16 mouse cellular contexts compared by ENCODE assay signal in genomic region chr8:104375959-104376358, GRCm38 (mm10). TPM values are rescaled to one million over a fixed set of nuclear protein-coding genes. Genes with fewer than 3 reads are reported as not detected.
DNase-seq lines count a peak whose midpoint lies in the region; ATAC-seq and TF ChIP-seq lines count a peak whose summit lies in the region.
"Had no signal": no experiment of that assay in that cellular context is flagged by ENCODE, and none has a peak within 500 bp of the region (broad histone marks: within the 10 kb centered on the region; RNA-seq: fewer than 3 reads in every experiment).

No protein-coding gene starts in this region.

- peak overlapping the region; percentile 91 for H3K27ac ChIP-seq in heart, postnatal 0 days (ENCODE audit: low read depth)
- no peak overlapping the region for H3K27ac ChIP-seq in neural tube, embryonic 13.5 days (replicated peaks)
- H3K27ac ChIP-seq in neural tube, embryonic 15.5 days (replicated peaks), result no peak overlapping the region
- peak overlapping the region; percentile 26 for H3K27ac ChIP-seq in liver, embryonic 13.5 days
- H3K27ac ChIP-seq: macrophage had no signal

- TF ChIP-seq EP300 in heart, postnatal 0 days (IDR thresholded peaks at IDR 0.05; ENCODE audit: low read depth), result no peak

- DNase-seq in heart, postnatal 0 days (ENCODE audit: low spot score), result no peak
- no peak for DNase-seq in heart, postnatal 14 days
- no peak for DNase-seq in liver, embryonic 13.5 days
- no peak for DNase-seq in spleen, postnatal 36 days (ENCODE audit: low spot score in 2 of 2)
- DNase-seq in cerebellum, postnatal 25 days, result no peak
- DNase-seq: cerebellum, postnatal 10 days had no signal

- no peak overlapping the region for H3K9ac ChIP-seq in heart, postnatal 0 days (replicated peaks; ENCODE audit: low read depth, low read length)
- 0 out of 2 replicates have a peak overlapping the region, but pooled peaks have one; percentile 31 for H3K9ac ChIP-seq in neural tube, embryonic 13.5 days
- no peak overlapping the region for H3K9ac ChIP-seq in neural tube, embryonic 15.5 days (replicated peaks)
- H3K9ac ChIP-seq in liver, embryonic 13.5 days, result no peak overlapping the region

- 62% methylated on average over 5 of the region's 5 CpGs for WGBS in heart, postnatal 0 days
- WGBS in neural tube, embryonic 13.5 days, result 58% methylated on average over 5 of the region's 5 CpGs
- 39% methylated on average over 5 of the region's 5 CpGs for WGBS in neural tube, embryonic 15.5 days
- 42% methylated on average over 5 of the region's 5 CpGs for WGBS in liver, embryonic 13.5 days (ENCODE audit: insufficient replicate concordance)

- no peaks in the 10 kb centered on the region for H3K27me3 ChIP-seq in heart, postnatal 0 days (ENCODE audit: control insufficient read depth, insufficient read depth, low read length)
- H3K27me3 ChIP-seq in neural tube, embryonic 13.5 days, result no peaks in the 10 kb centered on the region
- no peaks in the 10 kb centered on the region for H3K27me3 ChIP-seq in neural tube, embryonic 15.5 days (replicated peaks)
- H3K27me3 ChIP-seq in liver, embryonic 13.5 days, result no peaks in the 10 kb centered on the region

- 0 out of 2 replicates have a peak, but pooled peaks cover 3% of the 10 kb centered on the region for H3K36me3 ChIP-seq in heart, postnatal 0 days (replicated peaks; ENCODE audit: control insufficient read depth, insufficient read depth, low read length)
- no peaks in the 10 kb centered on the region for H3K36me3 ChIP-seq in neural tube, embryonic 13.5 days
- no peaks in the 10 kb centered on the region for H3K36me3 ChIP-seq in neural tube, embryonic 15.5 days
- H3K36me3 ChIP-seq in liver, embryonic 13.5 days, result no peaks in the 10 kb centered on the region

- intact Hi-C loops in heart, postnatal 14 days (cut with DNase I), result no loop called here

- H3K9me3 ChIP-seq in heart, postnatal 0 days (replicated peaks; ENCODE audit: control insufficient read depth, low read length), result no peaks in the 10 kb centered on the region
- H3K9me3 ChIP-seq in neural tube, embryonic 13.5 days, result no peaks in the 10 kb centered on the region
- H3K9me3 ChIP-seq in neural tube, embryonic 15.5 days (replicated peaks), result no peaks in the 10 kb centered on the region
- H3K9me3 ChIP-seq in liver, embryonic 13.5 days (replicated peaks), result no peaks in the 10 kb centered on the region

- no peak for ATAC-seq in heart, postnatal 0 days (ENCODE audit: insufficient read depth, low read depth)
- no peak for ATAC-seq in neural tube, embryonic 13.5 days (ENCODE audit: low read depth)
- ATAC-seq in neural tube, embryonic 15.5 days (ENCODE audit: low FRiP score), result no peak
- ATAC-seq in liver, embryonic 13.5 days (ENCODE audit: low read depth), result peak; percentile 15; the same call in 1 of the 2 replicates

- H3K4me2 ChIP-seq in heart, postnatal 0 days (ENCODE audit: low read depth, low read length), result no peak overlapping the region
- no peak overlapping the region for H3K4me2 ChIP-seq in neural tube, embryonic 13.5 days
- H3K4me2 ChIP-seq in neural tube, embryonic 15.5 days, result no peak overlapping the region
- H3K4me2 ChIP-seq in liver, embryonic 13.5 days, result no peak overlapping the region

- H3K4me1 ChIP-seq in heart, postnatal 0 days (ENCODE audit: control insufficient read depth, insufficient read depth), result peaks cover 20% of the 10 kb centered on the region
- peaks cover 27% of the 10 kb centered on the region for H3K4me1 ChIP-seq in neural tube, embryonic 13.5 days (replicated peaks)
- peaks cover 27% of the 10 kb centered on the region for H3K4me1 ChIP-seq in neural tube, embryonic 15.5 days
- H3K4me1 ChIP-seq in liver, embryonic 13.5 days (replicated peaks), result peaks cover 17% of the 10 kb centered on the region

- TF ChIP-seq CTCF in heart, postnatal 0 days (IDR thresholded peaks at IDR 0.05; ENCODE audit: low read depth), result no peak

- no peak overlapping the region for H3K4me3 ChIP-seq in heart, postnatal 0 days (ENCODE audit: low read depth, low read length)
- H3K4me3 ChIP-seq in neural tube, embryonic 13.5 days, result no peak overlapping the region
- no peak overlapping the region for H3K4me3 ChIP-seq in neural tube, embryonic 15.5 days (replicated peaks)
- no peak overlapping the region for H3K4me3 ChIP-seq in liver, embryonic 13.5 days (replicated peaks)
- H3K4me3 ChIP-seq: erythroblast, embryonic 14.5 days had no signal

RNA-seq across cellular contexts. Expression of gene Cmtm4, which starts 19.6 kb away (rescaled TPM):
- 10.2 and 13.4 TPM in 2 replicates for total RNA-seq in heart, postnatal 0 days (2014; rRNA removed; ENCODE audit: low replicate concordance)
- 1.2 TPM in 2 replicates for polyA plus RNA-seq in heart, postnatal 0 days (2015; fragmentation: Nextera tagmentation; extraction: Ambion mirVana)
- total RNA-seq in heart, postnatal 14 days (2021), result 10 to 100 TPM; 12.1 to 13.6 TPM
- 1.6 and 1.9 TPM in 2 replicates for polyA plus RNA-seq in neural tube, embryonic 13.5 days (2015; fragmentation: Nextera tagmentation; extraction: Ambion mirVana)
- polyA plus RNA-seq in neural tube, embryonic 15.5 days (2015; fragmentation: Nextera tagmentation; extraction: Ambion mirVana), result 2.4 and 2.6 TPM in 2 replicates
- polyA plus RNA-seq in liver, embryonic 13.5 days (2015; fragmentation: Nextera tagmentation; extraction: Ambion mirVana), result 0.40 and 0.56 TPM in 2 replicates

RNA-seq across cellular contexts. Expression of gene Cmtm3, which starts 36.7 kb away (rescaled TPM):
- total RNA-seq in heart, postnatal 0 days (2014; rRNA removed; ENCODE audit: low replicate concordance), result 22.3 and 29.0 TPM in 2 replicates
- 64.6 and 65.2 TPM in 2 replicates for polyA plus RNA-seq in heart, postnatal 0 days (2015; fragmentation: Nextera tagmentation; extraction: Ambion mirVana)
- total RNA-seq in heart, postnatal 14 days (2021), result 10 to 100 TPM; 31.4 to 31.5 TPM
- polyA plus RNA-seq in neural tube, embryonic 13.5 days (2015; fragmentation: Nextera tagmentation; extraction: Ambion mirVana), result 54.3 and 60.0 TPM in 2 replicates
- polyA plus RNA-seq in neural tube, embryonic 15.5 days (2015; fragmentation: Nextera tagmentation; extraction: Ambion mirVana), result 38.9 and 57.6 TPM in 2 replicates
- 20.9 and 23.5 TPM in 2 replicates for polyA plus RNA-seq in liver, embryonic 13.5 days (2015; fragmentation: Nextera tagmentation; extraction: Ambion mirVana)

RNA-seq across cellular contexts. Expression of gene Cmtm2b, which starts 53.9 kb away (rescaled TPM):
- not detected in 2 replicates for total RNA-seq in heart, postnatal 0 days (2014; rRNA removed; ENCODE audit: low replicate concordance)
- polyA plus RNA-seq in heart, postnatal 0 days (2015; fragmentation: Nextera tagmentation; extraction: Ambion mirVana), result not detected in 2 replicates
- total RNA-seq in heart, postnatal 14 days (2021), result not detected
- not detected in 2 replicates for polyA plus RNA-seq in neural tube, embryonic 13.5 days (2015; fragmentation: Nextera tagmentation; extraction: Ambion mirVana)
- not detected in 2 replicates for polyA plus RNA-seq in neural tube, embryonic 15.5 days (2015; fragmentation: Nextera tagmentation; extraction: Ambion mirVana)
- not detected in 2 replicates for polyA plus RNA-seq in liver, embryonic 13.5 days (2015; fragmentation: Nextera tagmentation; extraction: Ambion mirVana)
- total RNA-seq: hematopoietic stem cell, adult 5-6 weeks; left cerebral cortex, adult 8-10 months; MEL had no signal
- polyA plus RNA-seq: erythroblast, embryonic 14.5 days; macrophage; spleen, adult 2 months; urinary bladder, adult 2 months had no signal

RNA-seq across cellular contexts. Expression of gene Gm11020, which starts 54.6 kb away (rescaled TPM):
- total RNA-seq in heart, postnatal 0 days (2014; rRNA removed; ENCODE audit: low replicate concordance), result not detected in 2 replicates
- polyA plus RNA-seq in heart, postnatal 0 days (2015; fragmentation: Nextera tagmentation; extraction: Ambion mirVana), result not detected in 2 replicates
- not detected for total RNA-seq in heart, postnatal 14 days (2021)
- not detected in 2 replicates for polyA plus RNA-seq in neural tube, embryonic 13.5 days (2015; fragmentation: Nextera tagmentation; extraction: Ambion mirVana)
- polyA plus RNA-seq in neural tube, embryonic 15.5 days (2015; fragmentation: Nextera tagmentation; extraction: Ambion mirVana), result not detected in 2 replicates
- polyA plus RNA-seq in liver, embryonic 13.5 days (2015; fragmentation: Nextera tagmentation; extraction: Ambion mirVana), result not detected in 2 replicates
- total RNA-seq: adrenal gland, adult 18-20 months; hematopoietic stem cell, adult 5-6 weeks; left cerebral cortex, adult 8-10 months; MEL had no signal
- polyA plus RNA-seq: erythroblast, embryonic 14.5 days; macrophage; spleen, adult 2 months; urinary bladder, adult 2 months had no signal

Comparison
In these comparisons a context has a peak if more than half of its experiments do, and no peak if none do; other contexts are left out.
1. H3K27ac ChIP-seq: peak in heart, postnatal 0 days (single experiment) and liver, embryonic 13.5 days (single experiment); none in neural tube, embryonic 13.5 days (single experiment) and neural tube, embryonic 15.5 days (single experiment).